Mouse (Mus musculus): ENCODE data around the gene Foxa2.

DNA sequence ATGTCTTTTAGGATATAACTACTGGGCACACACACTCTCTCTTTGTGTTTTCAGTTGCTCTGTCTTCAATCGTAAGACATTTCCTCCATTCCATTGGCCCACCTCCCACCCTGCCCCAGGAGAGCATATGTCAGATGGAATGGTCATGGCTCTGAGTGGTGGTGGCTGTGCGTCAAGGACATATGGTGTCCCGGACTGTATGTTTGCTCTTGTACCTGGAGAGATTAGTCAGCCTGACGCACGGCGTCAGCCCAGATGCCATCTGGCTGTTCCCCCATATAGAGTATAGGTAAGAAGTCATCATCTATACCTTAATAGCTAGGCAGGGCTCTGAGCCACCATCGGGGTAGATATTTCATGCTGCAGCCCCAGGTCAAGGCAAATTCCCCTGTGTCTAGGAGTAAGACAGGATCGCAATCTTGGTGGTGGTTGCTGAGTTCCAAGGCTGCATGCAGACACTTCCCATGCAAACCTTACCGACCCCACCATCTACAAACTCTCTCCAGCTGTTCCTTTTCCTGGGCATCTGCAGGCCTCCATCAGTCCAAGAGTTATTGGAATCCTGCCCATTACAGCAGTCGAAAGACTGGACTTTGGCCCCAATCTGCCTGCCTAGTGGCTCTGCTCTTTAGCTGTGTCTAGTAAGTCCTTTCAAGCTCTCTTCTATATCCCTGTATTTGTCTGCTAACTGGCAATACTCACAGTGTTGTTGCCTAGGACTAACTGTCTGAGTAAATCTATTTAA is 53.7 kb downstream of the Foxa2 start:
- TF ChIP-seq MYOG (IDR thresholded peaks at IDR 0.05; ENCODE audit: control insufficient read depth in 1 of 3, insufficient read depth in 1 of 3, insufficient read length in 2 of 3, low read depth in 2 of 3) = no peak
- no peak for TF ChIP-seq POLR2A (IDR thresholded peaks at IDR 0.05; ENCODE audit: insufficient read length, low read depth)
- no peak for TF ChIP-seq USF1 (IDR thresholded peaks at IDR 0.05; ENCODE audit: low read depth)
- no peak for TF ChIP-seq E2F4 (IDR thresholded peaks at IDR 0.05; ENCODE audit: insufficient read depth)
